Mouse (Mus musculus) heart, embryonic 14.5 days (tissue): Measurements from ENCODE around the gene Wdr66. TPM values are rescaled to one million over a fixed set of nuclear protein-coding genes. Genes with fewer than 3 reads are reported as not detected.

Source experiments
- ATAC-seq: fragments of 200-750 bp; cut with Nextera tagmentation; 2 replicates; pipeline ENCODE4 v1.8.0; 2017; ENCODE audit warnings: low read depth, moderate TSS enrichment; ENCODE audit not compliant: insufficient number of reproducible peaks, insufficient read depth, low FRiP score
- H3K27ac ChIP-seq, 2 experiments: fragments of 200-500 bp in 1 of 2; fragments of 300-500 bp in 1 of 2; sonication (generic) in 1 of 2; replicated peaks in 1 of 2; 2 replicates each; pipeline ENCODE4 v1.5.1; 2012 to 2014; ENCODE audit warnings: low read depth in 2 of 2, low read length in 2 of 2, control low read depth in 1 of 2, mild to moderate bottlenecking in 1 of 2, mixed read lengths in 1 of 2; ENCODE audit not compliant: control insufficient read depth in 1 of 2, insufficient read depth in 1 of 2
- H3K27me3 ChIP-seq: fragments of 300-500 bp; sonication (generic); 2 replicates; pipeline ENCODE4 v1.6.1; 2014; ENCODE audit warnings: mild to moderate bottlenecking, low read length, control low read depth; ENCODE audit not compliant: control insufficient read depth, insufficient read depth
- H3K36me3 ChIP-seq: fragments of 300-500 bp; sonication (generic); 2 replicates; pipeline ENCODE4 v1.6.1; 2014; ENCODE audit warnings: mild to moderate bottlenecking, control low read depth, low read length, mixed read lengths; ENCODE audit not compliant: control insufficient read depth, insufficient read depth
- H3K4me1 ChIP-seq, 2 experiments: fragments of 200-500 bp in 1 of 2; fragments of 300-500 bp in 1 of 2; sonication (generic) in 1 of 2; 2 replicates each; pipeline ENCODE4 v1.6.1; 2012 to 2014; ENCODE audit warnings: low read length in 2 of 2, control low read depth in 1 of 2, mixed read lengths in 1 of 2; ENCODE audit not compliant: control insufficient read depth in 2 of 2, insufficient read depth in 2 of 2
- H3K4me2 ChIP-seq: fragments of 300-500 bp; sonication (generic); 2 replicates; pipeline ENCODE4 v1.6.1; 2014; ENCODE audit warnings: mild to moderate bottlenecking, low read length
- H3K4me3 ChIP-seq, 2 experiments: fragments of 200-500 bp in 1 of 2; fragments of 300-500 bp in 1 of 2; sonication (generic) in 1 of 2; 2 replicates each; pipeline ENCODE4 v1.5.1; 2012 to 2014; ENCODE audit warnings: low read length in 2 of 2, mild to moderate bottlenecking in 2 of 2, control low read depth in 1 of 2, low read depth in 1 of 2, moderate library complexity in 1 of 2; ENCODE audit not compliant: control insufficient read depth in 1 of 2, insufficient read depth in 1 of 2
- H3K9ac ChIP-seq: fragments of 300-500 bp; sonication (generic); 2 replicates; pipeline ENCODE4 v1.6.1; 2014; ENCODE audit warnings: mild to moderate bottlenecking, low read length
- H3K9me3 ChIP-seq: fragments of 300-500 bp; sonication (generic); 2 replicates; pipeline ENCODE4 v1.6.1; 2016; ENCODE audit warnings: low read length, control low read depth; ENCODE audit not compliant: control insufficient read depth
- WGBS: fragments of 180-500 bp; shearing (Covaris S2); extraction: QIAGEN DNeasy Blood & Tissue Kit; methylation state at CpG from one replicate; pipeline ENCODE4 v1.1.7; 2014; 5-methylcytosine and 5-hydroxymethylcytosine counted together
- polyA plus RNA-seq: library from polyadenylated mRNA; unstranded; fragments of >200 nt; fragmentation: Nextera tagmentation; extraction: Ambion mirVana; gene quantifications from 2 replicates; pipeline ENCODE4 v1.2.1, GENCODE M21; 2014

The Wdr66 gene
- polyA plus RNA-seq, 1 experiment from 2014 or later: 2.0 TPM

DNA sequence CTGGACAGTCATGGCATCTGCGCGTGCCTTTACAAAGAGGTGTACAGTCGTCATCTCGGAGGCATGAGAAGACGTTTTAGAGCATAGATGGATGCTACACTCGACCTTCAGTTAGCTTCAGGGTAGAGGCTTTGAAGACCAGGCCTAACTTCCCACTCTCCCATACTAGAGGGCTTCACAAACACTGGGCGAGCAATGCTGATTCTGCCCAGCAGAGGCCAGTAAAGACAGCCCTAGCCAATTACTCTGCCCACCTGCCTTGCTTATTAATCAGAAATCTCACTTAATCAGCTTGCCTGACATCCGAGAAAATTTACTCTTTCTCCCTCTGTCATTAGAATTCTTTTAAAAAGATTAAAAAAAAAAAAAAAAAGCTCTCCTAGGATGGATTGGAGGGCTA is 33.3 kb downstream of the Wdr66 start:
- no peak overlapping the region for H3K9ac ChIP-seq
- no peaks in the 10 kb centered on the region for H3K36me3 ChIP-seq
- no peaks in the 10 kb centered on the region for H3K27me3 ChIP-seq
- no peak overlapping the region for H3K27ac ChIP-seq
- no peaks in the 10 kb centered on the region for H3K4me1 ChIP-seq
- ATAC-seq: no peak; the same call in 1 of the 2 replicates
- no peak overlapping the region for H3K4me3 ChIP-seq
- 33% methylated on average over 8 of the region's 8 CpGs for WGBS
- no peak overlapping the region for H3K4me2 ChIP-seq
- peaks cover 10% of the 10 kb centered on the region; the same call in 1 of the 2 replicates for H3K9me3 ChIP-seq

DNA sequence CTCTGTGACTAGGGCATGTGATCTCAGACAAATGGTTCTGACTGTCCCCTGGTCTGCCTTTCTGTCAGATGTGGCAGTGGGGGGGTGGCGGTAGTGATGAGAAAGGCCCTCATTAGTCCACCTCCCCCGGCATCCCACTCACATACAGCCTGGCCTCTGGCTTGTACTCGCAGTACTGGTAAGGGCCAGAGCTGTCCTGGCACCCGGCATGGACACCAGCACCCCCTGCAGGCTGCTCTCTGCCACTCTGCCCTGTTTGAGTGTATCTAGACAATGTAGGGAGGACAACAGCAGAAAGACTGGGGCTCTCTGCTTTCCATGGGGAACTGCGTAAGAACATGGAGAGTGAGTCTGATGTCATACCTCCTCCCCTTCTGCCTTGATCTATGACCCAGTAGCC is 36.2 kb downstream of the Wdr66 start:
- H3K9ac ChIP-seq: no peak overlapping the region
- no peaks in the 10 kb centered on the region for H3K36me3 ChIP-seq
- H3K4me2 ChIP-seq: no peak overlapping the region
- H3K27ac ChIP-seq: no peak overlapping the region
- 76% methylated on average over 5 of the region's 5 CpGs for WGBS
- H3K4me1 ChIP-seq: no peaks in the 10 kb centered on the region
- no peak overlapping the region for H3K4me3 ChIP-seq
- peaks cover 10% of the 10 kb centered on the region; the same call in 1 of the 2 replicates for H3K9me3 ChIP-seq
- no peaks in the 10 kb centered on the region for H3K27me3 ChIP-seq
- no peak for ATAC-seq

DNA sequence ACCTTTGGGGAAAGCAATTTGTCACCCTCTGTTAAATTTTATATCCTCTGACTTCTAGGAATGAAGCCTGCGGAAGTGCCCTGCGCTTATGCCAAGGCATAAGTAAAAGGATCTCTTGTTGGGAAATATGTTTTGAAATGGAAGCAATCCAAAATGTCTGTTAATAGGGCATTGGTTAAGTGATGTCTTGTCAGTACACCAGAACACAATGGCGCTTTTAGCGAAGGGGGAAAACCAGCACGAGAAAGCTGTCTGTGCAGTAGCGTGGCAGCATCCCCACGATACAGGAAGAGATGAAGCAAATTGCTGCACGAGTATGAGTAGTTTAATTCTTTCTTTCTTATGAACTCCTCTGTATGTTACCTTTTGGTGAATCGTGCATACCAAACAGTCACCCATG is 42.8 kb downstream of the Wdr66 start:
- 90% methylated on average over 9 of the region's 9 CpGs for WGBS

DNA sequence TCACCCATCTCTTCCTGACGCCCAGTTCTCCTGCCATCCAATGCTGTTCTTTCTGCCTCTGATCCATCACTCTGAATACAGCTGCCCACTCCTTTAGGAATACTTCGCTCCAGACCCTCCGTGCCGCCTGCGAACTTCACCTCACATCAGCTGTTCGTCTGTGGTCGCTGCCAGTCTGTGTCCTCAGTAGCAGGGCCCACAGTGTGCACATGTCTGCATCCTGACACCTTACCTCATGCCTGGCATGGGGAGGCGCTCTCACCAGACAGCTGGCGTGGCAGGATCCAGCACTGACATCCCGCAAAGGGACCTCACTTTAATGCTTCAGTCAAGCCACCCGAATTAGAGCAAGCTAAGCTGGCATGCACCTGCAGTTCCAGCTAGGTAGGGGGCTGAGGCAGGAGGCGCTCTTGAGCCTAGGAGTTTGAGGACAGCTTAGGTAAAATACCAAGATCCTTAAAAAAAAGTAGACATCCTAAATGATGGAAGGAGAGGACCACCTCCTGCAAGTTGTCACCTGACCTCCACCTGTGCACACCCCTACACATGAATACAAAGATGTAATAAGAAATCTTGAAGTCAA is 44.4 kb downstream of the Wdr66 start:
- ATAC-seq: no peak

More for the DNA sequence above, 42.8 kb downstream of the Wdr66 start:
- Histone ChIP-seq H3K27me3 (no peaks in the 10 kb centered on the region), H3K36me3 (no peaks in the 10 kb centered on the region), H3K4me2 (no peak overlapping the region), H3K4me1 (peaks cover 0 to 7% of the 10 kb centered on the region in 2 experiments; a peak in 1 of 4 replicates), H3K9ac (no peak overlapping the region), H3K27ac (no peak overlapping the region), H3K4me3 (no peak overlapping the region), H3K9me3 (no peaks in the 10 kb centered on the region)
- no peak for ATAC-seq

DNA sequence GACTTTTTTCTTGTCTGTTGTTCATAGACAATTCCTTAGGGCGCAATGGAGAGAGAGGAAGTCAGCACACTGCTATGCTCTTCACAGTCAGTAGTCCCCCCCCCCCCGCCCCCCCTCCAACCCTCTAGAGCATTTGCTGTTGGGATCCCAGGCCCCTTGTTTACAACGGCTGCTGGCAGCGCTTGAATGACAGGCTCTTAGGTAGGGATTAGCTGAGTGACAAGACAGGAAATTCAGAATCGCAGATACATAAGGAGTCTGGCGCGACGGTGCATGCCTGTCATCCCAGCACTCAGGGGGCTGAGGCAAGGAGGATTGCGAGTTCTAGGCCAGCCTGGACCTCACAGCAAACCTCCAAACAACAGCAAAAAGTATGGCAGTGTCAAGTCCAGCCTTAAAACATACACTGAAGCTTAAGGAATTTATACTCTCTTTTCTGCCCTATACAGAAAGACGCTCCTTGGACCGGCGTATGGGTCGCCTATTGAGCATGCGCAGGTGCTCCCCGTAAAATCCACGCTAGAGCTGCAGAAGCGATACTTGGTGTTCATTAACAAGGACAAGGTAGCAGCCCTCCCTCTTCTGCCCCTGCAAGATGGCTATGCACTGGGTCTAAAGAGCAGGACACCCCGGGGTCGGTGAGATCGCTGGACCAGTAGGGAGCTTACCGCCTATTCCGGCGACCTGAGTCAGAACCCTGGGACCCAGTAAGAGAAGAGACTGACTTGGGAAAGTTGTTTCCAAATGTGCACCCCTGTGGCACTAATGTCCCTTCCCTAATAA is 45.3 kb downstream of the Wdr66 start:
- Histone ChIP-seq H3K4me3 (no peak overlapping the region), H3K36me3 (no peaks in the 10 kb centered on the region), H3K4me2 (no peak overlapping the region), H3K27me3 (no peaks in the 10 kb centered on the region), H3K9ac (no peak overlapping the region), H3K4me1 (peaks cover 19 to 20% of the 10 kb centered on the region in 2 experiments), H3K9me3 (no peaks in the 10 kb centered on the region), H3K27ac (no peak overlapping the region)
- ATAC-seq: no peak; the same call in 1 of the 2 replicates
- WGBS: 48% methylated on average over 23 of the region's 23 CpGs

More for the DNA sequence above, 44.4 kb downstream of the Wdr66 start:
- whole genome bisulfite sequencing: 65% methylated on average over 12 of the region's 12 CpGs
- Histone ChIP-seq H3K4me2 (no peak overlapping the region), H3K4me3 (no peak overlapping the region), H3K9ac (no peak overlapping the region), H3K36me3 (no peaks in the 10 kb centered on the region), H3K27me3 (no peaks in the 10 kb centered on the region), H3K27ac (no peak overlapping the region), H3K9me3 (no peaks in the 10 kb centered on the region), H3K4me1 (peaks cover 11 to 13% of the 10 kb centered on the region in 2 experiments; a peak in 3 of 4 replicates)

DNA sequence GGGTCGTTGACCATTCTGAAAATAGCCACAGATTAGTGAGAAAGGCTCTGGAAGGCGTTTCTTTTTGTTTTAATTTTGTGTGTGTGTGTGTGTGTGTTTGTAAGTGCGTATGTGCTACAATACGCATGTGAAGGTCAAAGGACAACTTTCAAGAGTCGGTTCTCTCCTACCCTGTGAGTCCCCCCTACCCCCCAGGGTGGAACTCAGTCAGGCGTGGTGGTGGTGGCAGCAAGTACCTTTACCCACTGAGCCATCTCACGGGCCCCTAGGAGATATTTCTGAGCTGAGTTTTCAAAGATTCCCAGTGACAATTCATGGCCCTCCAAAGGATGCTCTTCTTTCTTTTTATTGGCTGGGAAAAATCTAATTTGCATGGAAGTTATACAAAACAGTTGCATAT is 45.9 kb downstream of the Wdr66 start:
- Histone ChIP-seq H3K4me1 (peaks cover 26% of the 10 kb centered on the region in 2 experiments), H3K9ac (no peak overlapping the region), H3K4me3 (no peak overlapping the region), H3K27me3 (no peaks in the 10 kb centered on the region), H3K27ac (no peak overlapping the region), H3K36me3 (no peaks in the 10 kb centered on the region), H3K4me2 (no peak overlapping the region), H3K9me3 (no peaks in the 10 kb centered on the region)
- 65% methylated on average over 7 of the region's 7 CpGs for WGBS
- no peak for ATAC-seq

DNA sequence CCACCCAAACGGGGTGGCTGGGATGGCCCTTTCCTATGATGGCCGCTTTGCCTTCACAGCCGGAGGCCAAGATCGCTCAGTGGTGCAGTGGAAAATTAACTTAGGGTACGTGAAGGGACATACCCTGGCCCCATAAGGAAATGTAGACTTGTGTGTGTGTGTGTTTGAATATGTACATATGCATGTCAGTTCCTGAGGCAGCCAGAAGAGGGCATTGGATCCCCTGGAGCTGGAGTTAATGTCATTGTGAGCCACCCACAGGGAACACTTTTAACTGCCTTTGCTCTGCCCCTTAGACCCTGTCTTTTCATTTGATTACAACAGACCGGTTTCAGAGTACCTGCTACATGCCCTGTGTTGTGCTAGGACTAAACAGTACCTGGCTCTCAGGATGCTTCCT is 46.6 kb downstream of the Wdr66 start:
- no peak for ATAC-seq
- H3K36me3 ChIP-seq: no peaks in the 10 kb centered on the region
- peaks cover 27 to 28% of the 10 kb centered on the region in 2 experiments for H3K4me1 ChIP-seq
- 88% methylated on average over 6 of the region's 6 CpGs for WGBS
- H3K27ac ChIP-seq: no peak overlapping the region
- no peaks in the 10 kb centered on the region for H3K27me3 ChIP-seq
- no peak overlapping the region for H3K4me3 ChIP-seq
- H3K9me3 ChIP-seq: no peaks in the 10 kb centered on the region
- no peak overlapping the region for H3K9ac ChIP-seq
- H3K4me2 ChIP-seq: no peak overlapping the region
